Mouse (Mus musculus) forebrain, embryonic 14.5 days (tissue): Measurements from ENCODE around the gene Hsp90b1. TPM values are rescaled to one million over a fixed set of nuclear protein-coding genes. Genes with fewer than 3 reads are reported as not detected.
A peak's percentile ranks its signal among the peaks of the same experiment; 100 is the strongest.
"Not testable (repeated sequence)": the region's sequence is repeated elsewhere in the genome, so short reads cannot be mapped to it uniquely, and the experiment has no call there.

Source experiments
- ATAC-seq: fragments of 200-750 bp; cut with Nextera tagmentation; 2 replicates; pipeline ENCODE4 v1.8.0; 2017; ENCODE audit warnings: mild to moderate bottlenecking, moderate library complexity
- DNase-seq: peaks from one replicate; pipeline ENCODE4 v3.0.0-alpha.2; 2015; ENCODE audit warnings: low spot score
- H3K27ac ChIP-seq: fragments of 300-500 bp; sonication (generic); 2 replicates; pipeline ENCODE4 v1.5.1; 2014; ENCODE audit warnings: low read depth, mild to moderate bottlenecking, control low read depth, low read length, moderate library complexity
- H3K27me3 ChIP-seq: fragments of 300-500 bp; sonication (generic); replicated peaks from 2 replicates; pipeline ENCODE4 v1.6.1; 2014; ENCODE audit warnings: low read length, control low read depth, mixed read lengths; ENCODE audit not compliant: control insufficient read depth, insufficient read depth
- H3K36me3 ChIP-seq: fragments of 300-500 bp; sonication (generic); 2 replicates; pipeline ENCODE4 v1.6.1; 2014; ENCODE audit warnings: low read length, control low read depth; ENCODE audit not compliant: control insufficient read depth, insufficient read depth
- H3K4me1 ChIP-seq: fragments of 300-500 bp; sonication (generic); 2 replicates; pipeline ENCODE4 v1.6.1; 2014; ENCODE audit warnings: antibody characterized with exemption, low read length, control low read depth; ENCODE audit not compliant: control insufficient read depth, insufficient read depth
- H3K4me2 ChIP-seq: fragments of 300-500 bp; sonication (generic); 2 replicates; pipeline ENCODE4 v1.6.1; 2014; ENCODE audit warnings: mild to moderate bottlenecking, control low read depth, low read length
- H3K4me3 ChIP-seq: fragments of 300-500 bp; sonication (generic); 2 replicates; pipeline ENCODE4 v1.5.1; 2014; ENCODE audit warnings: low read depth, low read length, control low read depth
- H3K9ac ChIP-seq: fragments of 300-500 bp; sonication (generic); 2 replicates; pipeline ENCODE4 v1.6.1; 2014; ENCODE audit warnings: mild to moderate bottlenecking, low read length, control low read depth, moderate library complexity
- H3K9me3 ChIP-seq: fragments of 300-500 bp; sonication (generic); replicated peaks from 2 replicates; pipeline ENCODE4 v1.6.1; 2016; ENCODE audit warnings: low read length, control low read depth, mixed read lengths; ENCODE audit not compliant: control insufficient read depth
- WGBS: fragments of 180-500 bp; shearing (Covaris S2); extraction: QIAGEN DNeasy Blood & Tissue Kit; methylation state at CpG from one replicate; pipeline ENCODE4 v1.1.7; 2014; 5-methylcytosine and 5-hydroxymethylcytosine counted together
- polyA plus RNA-seq: library from polyadenylated mRNA; unstranded; fragments of >200 nt; fragmentation: Nextera tagmentation; extraction: Ambion mirVana; gene quantifications from 2 replicates; pipeline ENCODE4 v1.2.1, GENCODE M21; 2014

Hsp90b1 gene
- polyA plus RNA-seq, 1 experiment from 2014 or later: 248 TPM

DNA sequence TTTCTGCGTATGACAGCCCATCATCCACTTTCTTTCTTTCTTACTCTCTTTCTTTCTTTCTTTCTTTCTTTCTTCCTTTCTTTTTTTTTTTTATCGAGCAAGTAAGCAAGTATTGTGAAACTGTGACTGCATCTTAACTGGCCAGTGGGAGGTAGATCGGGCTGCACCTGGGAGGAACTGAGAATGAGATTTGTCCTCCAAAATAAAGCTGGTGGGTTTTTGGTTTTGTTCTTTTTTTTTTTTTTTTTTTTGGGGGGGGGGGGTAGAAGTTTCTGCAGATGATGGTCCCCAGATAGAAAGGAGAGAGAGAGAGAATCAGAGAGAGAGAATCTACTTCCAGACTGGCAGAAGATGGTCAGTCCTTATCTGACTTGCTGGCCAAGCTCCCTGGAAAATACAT is 1.8 kb upstream of the Hsp90b1 start:
- H3K36me3 ChIP-seq: peaks cover 17% of the 10 kb centered on the region
- WGBS: 83% methylated on average over 3 of the region's 3 CpGs
- no peak overlapping the region for H3K4me2 ChIP-seq
- H3K4me1 ChIP-seq: peaks cover 18% of the 10 kb centered on the region
- no peaks in the 10 kb centered on the region for H3K27me3 ChIP-seq
- no peaks in the 10 kb centered on the region for H3K9me3 ChIP-seq
- no peak overlapping the region for H3K4me3 ChIP-seq
- DNase-seq (no peak), ATAC-seq (no peak)
- no peak overlapping the region for H3K9ac ChIP-seq
- H3K27ac ChIP-seq: no peak overlapping the region

DNA sequence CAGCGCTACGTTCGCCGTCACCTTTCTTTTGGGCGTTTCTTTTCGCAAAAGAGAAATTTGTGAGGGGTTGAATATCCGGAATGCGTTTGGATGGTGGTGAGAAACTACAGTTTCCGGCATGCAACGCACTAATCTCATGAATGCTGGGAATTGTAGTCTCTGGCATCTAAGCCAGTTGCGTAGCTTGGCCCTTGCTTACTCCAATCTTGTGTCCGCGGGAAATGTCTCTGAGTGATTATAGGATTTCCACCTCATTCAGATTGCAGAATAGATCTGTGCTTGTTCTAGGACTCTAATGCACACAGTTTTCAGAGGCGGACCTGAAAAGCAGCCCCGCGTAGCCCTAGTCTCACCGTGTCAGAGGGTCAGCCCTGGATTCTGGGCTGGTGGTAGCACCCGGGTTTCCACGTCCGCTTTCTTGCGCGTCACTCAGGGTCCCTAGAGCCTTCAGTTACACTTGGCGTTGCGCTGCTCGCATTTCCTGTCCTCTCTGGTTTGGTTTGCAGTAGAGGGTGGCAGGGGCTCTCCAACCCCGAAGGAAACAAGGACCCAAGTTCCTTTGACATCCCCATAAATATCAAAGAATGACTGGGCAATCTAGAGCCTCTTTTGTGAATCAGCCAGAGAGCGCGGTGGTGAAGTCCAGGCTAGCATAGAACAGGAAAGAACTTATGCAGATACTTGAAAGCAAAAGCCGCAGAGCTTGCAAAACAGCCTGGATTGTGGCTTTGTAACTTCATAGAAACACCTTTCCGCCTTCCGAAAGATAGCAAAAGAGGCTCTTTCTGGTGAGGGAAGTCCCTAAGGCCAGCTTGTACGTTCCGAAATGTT is 828 bp upstream of the Hsp90b1 start:
- no peaks in the 10 kb centered on the region for H3K9me3 ChIP-seq
- H3K4me2 ChIP-seq: peak overlapping the region; percentile 55
- peaks cover 23% of the 10 kb centered on the region for H3K4me1 ChIP-seq
- peaks cover 26% of the 10 kb centered on the region for H3K36me3 ChIP-seq
- H3K27ac ChIP-seq: peak overlapping the region; percentile 81
- H3K4me3 ChIP-seq: peak overlapping the region; percentile 88
- peak overlapping the region; percentile 67 for H3K9ac ChIP-seq
- no peaks in the 10 kb centered on the region for H3K27me3 ChIP-seq
- 5% methylated on average over 33 of the region's 33 CpGs for WGBS
- ATAC-seq (peak; percentile 90), DNase-seq (peak; percentile 99)

DNA sequence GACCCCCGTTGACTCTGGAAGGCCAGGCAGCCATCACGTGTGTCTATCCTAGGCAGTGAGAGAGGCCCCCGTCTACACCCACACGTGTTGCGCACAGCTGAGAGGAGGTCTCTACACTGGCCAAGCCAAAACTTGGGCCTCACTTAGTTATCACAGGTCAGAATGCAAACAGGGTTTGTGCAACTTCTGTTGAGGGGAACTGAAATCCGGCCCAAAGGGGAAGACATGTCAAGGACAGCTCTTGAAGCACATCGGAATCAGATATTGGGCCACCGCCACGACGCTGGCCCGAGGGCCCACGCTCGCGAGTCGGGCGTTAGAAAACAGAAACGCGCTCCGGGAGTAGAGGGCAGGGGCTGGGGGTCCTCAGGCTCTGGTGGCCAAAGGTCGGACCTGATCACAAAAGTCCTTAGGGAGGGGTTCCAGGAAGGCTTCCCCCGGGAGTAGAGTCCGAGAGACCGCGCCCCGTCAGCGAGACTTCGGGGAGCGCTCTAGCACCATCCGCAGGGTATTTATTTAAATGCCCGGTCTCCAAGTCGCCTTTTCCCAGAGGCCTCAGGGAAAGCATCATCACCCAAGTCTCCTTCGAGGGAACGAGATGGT is 619 bp downstream of the Hsp90b1 start:
- Histone ChIP-seq H3K4me3 (peak overlapping the region; percentile 88), H3K27me3 (no peaks in the 10 kb centered on the region), H3K4me2 (peak overlapping the region; percentile 88), H3K4me1 (peaks cover 23% of the 10 kb centered on the region), H3K27ac (peak overlapping the region; percentile 77), H3K36me3 (peaks cover 40% of the 10 kb centered on the region), H3K9me3 (no peaks in the 10 kb centered on the region), H3K9ac (peak overlapping the region; percentile 93)
- ATAC-seq (no peak; the same call in 1 of the 2 replicates), DNase-seq (peak; percentile 49)
- WGBS: under 1% methylated on average over 33 of the region's 33 CpGs

DNA sequence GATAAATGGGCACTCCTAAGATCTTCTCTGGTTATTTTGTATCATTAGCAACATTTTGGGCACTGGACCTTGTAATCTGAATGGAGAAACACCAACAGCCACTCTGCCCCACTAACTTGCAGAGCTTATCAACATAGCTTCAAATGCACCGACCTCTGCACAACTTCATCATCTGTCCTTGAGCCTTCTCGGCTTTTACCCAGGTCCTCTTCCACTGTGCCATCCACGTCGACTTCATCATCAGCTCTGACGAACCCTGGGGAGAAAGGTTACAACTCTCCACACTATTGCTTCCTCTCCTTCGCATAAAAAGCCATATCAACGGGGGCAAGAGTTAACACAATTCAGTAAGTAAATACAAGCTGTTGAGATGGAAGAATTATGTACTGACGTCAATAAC is 1.2 kb downstream of the Hsp90b1 start:
- 6% methylated on average over 8 of the region's 8 CpGs for WGBS
- Histone ChIP-seq H3K27me3 (no peaks in the 10 kb centered on the region), H3K4me3 (peak overlapping the region; percentile 88), H3K9ac (peak overlapping the region; percentile 93), H3K36me3 (peaks cover 46% of the 10 kb centered on the region), H3K4me2 (peak overlapping the region; percentile 88), H3K9me3 (no peaks in the 10 kb centered on the region), H3K4me1 (peaks cover 23% of the 10 kb centered on the region), H3K27ac (no peak overlapping the region)
- no peak for DNase-seq
- no peak for ATAC-seq

DNA sequence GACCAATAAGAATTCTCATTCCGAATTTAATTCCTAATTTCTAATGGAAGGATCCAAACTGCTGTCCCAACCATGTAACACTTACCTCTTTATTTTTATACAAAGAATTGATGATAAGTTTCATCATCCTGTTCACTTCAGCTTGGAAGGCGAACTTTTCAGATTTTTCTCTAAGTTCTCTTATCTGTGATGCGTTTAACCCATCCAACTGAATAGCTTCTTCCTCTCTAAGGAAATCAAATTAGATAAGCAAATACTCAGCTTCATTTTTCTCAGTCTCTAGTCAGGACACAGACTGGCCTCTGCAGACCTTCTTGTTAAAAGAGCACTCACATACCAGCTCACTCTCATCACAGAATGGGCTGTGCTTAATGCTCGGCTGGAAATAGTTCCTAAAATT is 1.9 kb downstream of the Hsp90b1 start:
- no peaks in the 10 kb centered on the region for H3K9me3 ChIP-seq
- H3K27me3 ChIP-seq: no peaks in the 10 kb centered on the region
- WGBS: 78% methylated on average over 4 of the region's 4 CpGs
- H3K36me3 ChIP-seq: peaks cover 52% of the 10 kb centered on the region
- H3K9ac ChIP-seq: peak overlapping the region; percentile 93; the same call in 1 of the 2 replicates
- no peak overlapping the region for H3K27ac ChIP-seq
- peak overlapping the region; percentile 88 for H3K4me2 ChIP-seq
- H3K4me1 ChIP-seq: peaks cover 23% of the 10 kb centered on the region
- no peak for DNase-seq
- peak overlapping the region; percentile 88 for H3K4me3 ChIP-seq
- ATAC-seq: no peak

DNA sequence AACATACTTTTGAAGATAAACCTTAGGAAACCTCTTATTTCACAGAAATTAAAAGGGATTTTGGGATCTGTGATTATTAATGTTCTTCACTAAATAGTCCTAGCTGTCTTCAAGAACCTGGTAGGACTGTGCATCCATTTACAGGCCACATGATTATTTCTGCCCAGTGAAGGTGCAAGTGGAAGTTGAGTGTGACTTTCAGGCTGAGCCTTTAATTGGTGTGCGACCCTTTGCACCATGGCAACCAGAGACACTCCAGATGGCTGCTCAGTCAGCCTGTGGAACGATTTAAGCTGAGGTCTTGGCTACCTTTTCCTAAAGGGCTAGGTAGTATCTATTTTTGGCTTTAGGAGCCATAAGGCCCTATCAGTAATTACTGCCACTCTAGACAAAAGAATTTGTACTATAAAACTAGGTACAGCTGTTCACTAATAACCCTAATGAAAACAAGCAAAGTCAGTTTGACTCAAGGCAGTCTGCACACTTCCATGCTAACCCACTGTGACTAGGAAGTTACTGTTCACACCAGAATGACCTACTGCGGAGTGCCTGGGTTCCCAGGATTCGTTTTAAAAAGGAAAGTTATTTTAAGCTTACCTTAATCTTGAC is 2.9 kb downstream of the Hsp90b1 start:
- Histone ChIP-seq H3K36me3 (peaks cover 62% of the 10 kb centered on the region), H3K4me3 (no peak overlapping the region), H3K4me2 (no peak overlapping the region), H3K4me1 (peaks cover 23% of the 10 kb centered on the region), H3K27ac (no peak overlapping the region), H3K9ac (no peak overlapping the region), H3K9me3 (no peaks in the 10 kb centered on the region), H3K27me3 (no peaks in the 10 kb centered on the region)
- DNase-seq (peak; percentile 37), ATAC-seq (no peak)
- WGBS: 48% methylated on average over 4 of the region's 4 CpGs

DNA sequence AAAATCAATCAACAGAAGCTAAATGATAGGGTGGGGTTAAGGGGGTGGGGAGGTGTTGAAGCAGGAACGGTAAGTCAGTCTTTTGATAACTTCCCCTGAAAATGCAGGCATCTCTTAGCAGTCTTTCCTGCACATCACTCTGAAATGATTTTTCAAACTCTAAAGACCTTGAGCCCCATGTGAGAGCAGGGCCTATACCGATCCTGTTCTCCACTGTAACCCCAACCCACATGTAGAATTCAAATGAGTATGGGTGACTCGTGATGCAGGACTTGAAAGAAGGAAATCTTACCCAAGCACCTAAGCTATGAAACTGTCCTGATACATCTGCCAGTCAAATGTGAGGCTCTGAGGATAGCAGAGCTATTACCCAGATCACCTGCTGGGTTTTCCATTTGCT is 4.3 kb downstream of the Hsp90b1 start:
- H3K36me3 ChIP-seq: peaks cover 68% of the 10 kb centered on the region
- 67% methylated on average over 3 of the region's 3 CpGs for WGBS
- DNase-seq: no peak
- no peak overlapping the region for H3K4me3 ChIP-seq
- ATAC-seq: no peak
- no peaks in the 10 kb centered on the region for H3K9me3 ChIP-seq
- no peak overlapping the region for H3K27ac ChIP-seq
- H3K27me3 ChIP-seq: no peaks in the 10 kb centered on the region
- H3K4me1 ChIP-seq: peaks cover 23% of the 10 kb centered on the region
- no peak overlapping the region for H3K9ac ChIP-seq
- H3K4me2 ChIP-seq: no peak overlapping the region

DNA sequence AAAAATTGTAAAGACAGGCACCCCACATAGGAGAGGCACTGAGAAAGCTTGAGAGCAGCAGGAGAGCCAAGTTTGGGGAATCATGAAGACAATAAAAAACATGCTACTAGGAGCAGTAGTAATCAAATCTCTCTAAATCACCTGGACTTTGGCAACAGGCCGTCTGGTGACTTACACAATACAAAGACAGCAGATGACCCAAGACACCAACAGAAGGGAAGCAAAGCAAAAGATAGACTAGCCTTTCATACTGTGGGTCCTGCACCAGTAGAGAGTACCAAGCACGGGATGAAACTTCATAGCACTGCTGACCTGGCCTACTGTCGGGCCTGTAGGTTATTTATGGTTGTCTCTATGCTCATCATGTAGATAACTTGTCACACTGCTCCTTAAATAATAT is 5.1 kb downstream of the Hsp90b1 start:
- Histone ChIP-seq H3K36me3 (peaks cover 75% of the 10 kb centered on the region), H3K27me3 (no peaks in the 10 kb centered on the region), H3K4me3 (no peak overlapping the region), H3K9me3 (no peaks in the 10 kb centered on the region), H3K4me1 (peaks cover 23% of the 10 kb centered on the region), H3K4me2 (no peak overlapping the region), H3K27ac (no peak overlapping the region), H3K9ac (no peak overlapping the region)
- 87% methylated on average over 3 of the region's 3 CpGs for WGBS
- DNase-seq (no peak), ATAC-seq (no peak)

DNA sequence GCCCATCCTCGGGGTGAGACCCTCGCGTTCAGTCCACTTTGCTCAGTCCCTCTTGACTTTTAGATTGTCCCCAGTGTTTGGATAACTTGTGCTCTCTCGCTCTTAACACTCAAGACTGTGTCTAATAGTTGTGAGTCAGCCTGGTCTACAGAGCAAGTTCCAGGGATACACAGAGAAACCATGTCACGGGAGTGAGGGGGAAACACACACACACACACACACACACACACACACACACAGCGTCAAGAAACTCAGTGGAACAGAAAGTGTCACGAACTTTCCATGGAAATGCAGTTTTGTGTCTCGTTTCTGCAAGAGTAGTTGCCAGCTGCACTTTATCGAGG is 19.3 kb downstream of the Hsp90b1 start:
- peak overlapping the region; percentile 85 for H3K9ac ChIP-seq
- not testable (repeated sequence) for DNase-seq, H3K27me3 ChIP-seq, H3K4me1 ChIP-seq, H3K9me3 ChIP-seq, H3K27ac ChIP-seq
- peak overlapping the region; percentile 61 for H3K4me2 ChIP-seq
- peak; percentile 18 for ATAC-seq
- H3K4me3 ChIP-seq: peak overlapping the region; percentile 64
- WGBS: 21% methylated on average over 9 of the region's 9 CpGs
- peaks cover 14% of the 10 kb centered on the region for H3K36me3 ChIP-seq
